Mouse (Mus musculus) C2C12 (cell line): ENCODE measurements at regions not wholly inside any gene's neighbourhood (a gene's known extent, or its start where the extent isn't known, plus 50 kb on each side); places are given as distances from the start of the nearest gene placed in this dataset.

ENCODE experiments used
- CTCF ChIP-seq: IDR thresholded peaks from one replicate; pipeline ENCODE4 v1.5.1; 2011; ENCODE audit not compliant: control insufficient read depth, insufficient read depth, insufficient read length
- MAX ChIP-seq: IDR thresholded peaks from one replicate; pipeline ENCODE4 v1.6.1; 2011; ENCODE audit warnings: mild to moderate bottlenecking, control low read depth
- MYOD1 ChIP-seq: IDR thresholded peaks from one replicate; pipeline ENCODE4 v1.6.1; 2011; ENCODE audit warnings: low read depth; ENCODE audit not compliant: control insufficient read depth, insufficient read length

DNA sequence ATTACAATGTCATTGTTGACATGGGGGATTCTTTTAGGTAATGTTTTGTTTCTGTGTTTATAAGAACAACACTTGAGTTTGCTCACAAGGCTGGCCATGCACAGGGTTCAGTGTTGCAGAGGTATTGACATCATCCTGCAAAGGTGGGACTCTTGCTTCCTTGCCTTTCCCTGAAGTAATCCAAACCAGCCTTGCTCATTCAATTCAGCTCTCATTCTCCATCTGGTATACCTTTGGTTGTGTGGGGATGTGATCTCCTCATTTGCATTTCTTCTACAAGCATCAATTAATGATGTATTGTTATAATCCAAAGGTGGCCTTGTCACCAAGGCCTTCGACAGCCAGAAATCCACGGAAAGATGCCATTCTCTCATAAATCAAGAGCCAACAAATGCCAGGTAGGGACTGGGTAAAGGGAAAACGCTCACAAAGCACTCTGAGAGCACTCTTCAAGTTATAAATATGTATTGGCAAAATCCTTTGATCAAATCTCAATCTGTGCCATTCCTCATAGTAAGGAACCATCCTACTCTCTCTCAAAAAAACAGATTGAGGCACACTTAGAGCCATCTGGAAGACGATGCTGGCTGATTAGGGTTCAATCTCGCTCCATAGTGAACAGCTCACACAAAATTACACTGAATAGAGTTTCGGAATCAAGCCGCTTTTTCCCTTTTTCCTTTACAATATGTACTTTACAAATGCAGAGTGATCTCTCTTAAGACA, 435.1 kb downstream of the Klf5 start:
- TF ChIP-seq CTCF, result no peak
- no peak for TF ChIP-seq MAX
- no peak for TF ChIP-seq MYOD1
